Mouse (Mus musculus): ENCODE data around the gene Rasgrf1.

Rasgrf1 gene

DNA sequence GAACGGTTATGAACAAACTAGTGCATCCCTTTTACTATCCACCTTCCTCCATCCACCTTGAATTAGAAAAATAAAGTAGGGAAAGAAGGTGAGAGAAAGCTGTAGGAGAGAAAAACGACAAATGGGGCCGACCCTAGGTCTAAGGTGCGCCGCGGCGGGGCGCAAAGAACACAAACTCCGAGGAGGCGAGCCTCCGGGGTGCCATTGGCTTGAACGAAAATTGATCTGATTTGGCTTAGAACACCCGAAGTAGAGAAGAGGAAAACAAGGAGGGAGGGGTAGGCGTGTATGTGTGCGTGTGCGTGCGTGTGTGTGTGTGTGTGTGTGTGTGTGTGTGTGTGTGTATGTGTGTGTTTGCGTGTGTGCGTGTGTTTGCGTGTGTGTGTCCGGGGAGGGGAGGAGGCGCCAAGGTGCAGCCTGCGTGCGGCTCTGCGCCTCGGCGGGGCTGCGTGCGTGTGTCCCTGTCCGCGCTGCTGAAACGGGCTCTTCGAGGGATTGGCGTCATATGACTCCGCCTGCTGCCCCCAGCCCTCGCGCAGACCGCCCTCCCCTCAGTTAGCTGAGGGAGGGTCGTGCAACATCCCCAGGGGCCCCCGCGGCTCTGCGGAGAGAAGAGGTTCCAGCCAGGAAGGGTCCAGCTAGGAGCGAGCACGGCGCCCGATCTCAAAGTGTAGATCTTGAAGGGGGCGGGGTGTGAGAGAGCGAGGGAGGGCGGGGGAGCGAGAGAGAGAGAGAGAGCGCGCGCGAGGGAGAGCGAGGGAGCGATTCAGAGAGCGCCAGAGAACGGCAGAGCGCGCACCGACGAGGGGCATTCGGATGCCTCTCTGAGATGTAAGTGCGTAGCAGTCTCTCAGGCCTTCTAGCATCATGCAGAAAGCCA lies at the start of gene Rasgrf1:
Gene Rasgrf1 (plus strand): TSS at position 778 of the 880 bp plus-strand sequence.
- DNase-seq, result peak; percentile 83 to 84

DNA sequence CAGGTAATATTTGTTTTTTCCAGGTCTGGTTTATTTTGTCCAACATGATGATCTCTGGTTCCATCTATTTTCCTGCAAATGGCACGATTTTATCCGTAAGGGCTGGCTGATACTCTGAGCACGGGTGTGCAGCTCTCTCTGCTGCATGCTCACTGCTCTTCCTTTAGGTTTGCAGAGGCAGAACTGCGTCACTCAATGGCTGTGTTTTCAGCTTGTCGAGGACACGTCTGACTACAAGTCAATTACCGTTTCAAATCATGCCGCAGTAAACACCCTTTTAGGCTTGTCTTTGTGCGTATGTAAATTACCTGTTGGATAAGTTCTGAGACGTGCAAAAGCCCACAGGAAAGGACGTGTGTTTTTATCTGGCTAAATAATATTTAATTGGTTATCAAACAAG lies 49.6 kb upstream of the Rasgrf1 start:
- no peak for DNase-seq

DNA sequence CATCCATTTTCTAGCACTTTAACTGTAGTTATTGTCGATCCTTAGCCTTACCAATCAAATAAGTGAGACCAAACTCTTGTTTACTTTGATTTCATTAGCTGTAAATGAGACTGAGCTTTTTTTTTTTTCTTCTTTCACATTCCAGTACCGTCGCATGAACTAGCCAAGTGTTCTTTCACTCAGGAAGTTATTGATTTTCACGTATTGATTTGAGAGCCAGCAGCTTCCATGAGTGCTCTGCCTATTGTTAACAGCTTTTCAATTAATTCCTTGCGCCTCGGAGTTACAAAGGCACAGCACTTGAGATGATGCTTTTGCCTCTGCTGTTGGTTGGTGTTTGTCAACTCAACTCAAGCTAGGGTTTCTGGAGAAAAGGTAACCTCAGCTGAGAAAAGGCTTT lies 49.1 kb upstream of the Rasgrf1 start:
- no peak for DNase-seq

DNA sequence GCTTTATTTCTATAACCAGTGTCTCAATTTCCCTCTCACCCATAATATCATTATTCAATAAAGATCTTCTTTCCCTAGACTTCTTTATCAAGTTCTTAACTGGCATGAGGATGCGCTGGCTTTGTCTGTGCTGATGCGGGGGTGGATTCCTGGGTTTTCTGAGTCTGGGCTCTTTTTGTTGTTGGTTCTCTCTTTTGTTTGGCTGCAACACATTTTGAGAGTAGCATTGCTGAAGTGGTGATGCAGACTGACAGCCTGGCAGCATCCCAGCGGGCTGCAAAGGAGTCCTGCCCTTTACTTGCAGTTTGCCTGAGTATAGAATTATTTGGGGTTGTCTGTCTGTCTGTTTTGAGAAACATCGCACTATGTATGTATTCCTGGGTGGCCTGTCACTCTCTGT lies 42.6 kb upstream of the Rasgrf1 start:
- no peak for DNase-seq

DNA sequence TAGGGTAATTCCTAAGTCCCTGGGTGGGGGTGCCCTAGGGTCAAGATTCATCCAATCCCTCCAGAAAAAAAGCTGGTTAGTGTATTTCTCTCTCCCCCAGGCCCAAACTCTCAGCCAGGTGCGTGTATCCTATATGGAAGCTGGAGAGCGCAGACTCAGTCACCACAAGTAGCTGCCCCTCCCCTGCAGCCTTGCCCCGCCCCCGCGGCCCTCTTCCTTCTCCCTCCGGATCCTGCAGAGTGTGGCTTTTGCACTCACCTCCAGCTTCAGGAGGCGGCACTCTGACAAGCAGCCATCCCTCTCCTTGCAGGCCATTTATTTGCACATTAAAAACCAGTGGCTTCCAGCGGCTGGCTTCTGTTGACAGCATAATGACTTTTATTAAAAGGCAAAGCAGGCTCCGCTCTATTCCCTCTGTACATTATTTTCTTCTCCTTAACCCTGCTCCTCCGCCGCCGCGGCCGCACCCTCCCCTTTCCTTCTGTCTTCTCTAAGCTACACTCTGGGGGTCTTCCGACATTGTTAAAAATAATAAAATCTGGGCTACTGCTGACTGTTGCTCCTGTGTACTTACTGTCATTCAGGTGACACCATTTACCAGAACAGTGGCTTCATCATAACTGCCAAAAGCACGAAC lies 41.5 kb upstream of the Rasgrf1 start:
- DNase-seq, result peak in 1 of 2 experiments; percentile 26

DNA sequence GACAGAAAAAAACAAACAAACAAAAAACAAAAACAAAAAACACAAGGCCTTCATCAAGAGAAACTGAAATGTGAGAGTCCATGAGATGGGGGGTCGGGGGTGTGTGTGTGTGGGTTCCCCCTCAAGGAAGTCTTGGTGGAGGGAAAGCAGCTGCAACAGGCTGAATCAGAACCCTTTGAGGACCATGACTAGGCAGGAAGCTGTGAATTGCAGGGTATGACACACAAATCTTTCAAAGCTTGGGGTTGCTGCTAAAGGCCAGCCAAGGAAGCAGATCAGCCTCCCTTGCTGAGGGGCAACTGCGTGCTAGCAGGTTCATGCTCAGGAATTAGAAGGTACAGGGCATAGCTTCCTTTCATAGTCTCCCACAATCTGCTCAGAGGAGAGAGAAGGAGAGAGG lies 40.1 kb upstream of the Rasgrf1 start:
- DNase-seq, result no peak

DNA sequence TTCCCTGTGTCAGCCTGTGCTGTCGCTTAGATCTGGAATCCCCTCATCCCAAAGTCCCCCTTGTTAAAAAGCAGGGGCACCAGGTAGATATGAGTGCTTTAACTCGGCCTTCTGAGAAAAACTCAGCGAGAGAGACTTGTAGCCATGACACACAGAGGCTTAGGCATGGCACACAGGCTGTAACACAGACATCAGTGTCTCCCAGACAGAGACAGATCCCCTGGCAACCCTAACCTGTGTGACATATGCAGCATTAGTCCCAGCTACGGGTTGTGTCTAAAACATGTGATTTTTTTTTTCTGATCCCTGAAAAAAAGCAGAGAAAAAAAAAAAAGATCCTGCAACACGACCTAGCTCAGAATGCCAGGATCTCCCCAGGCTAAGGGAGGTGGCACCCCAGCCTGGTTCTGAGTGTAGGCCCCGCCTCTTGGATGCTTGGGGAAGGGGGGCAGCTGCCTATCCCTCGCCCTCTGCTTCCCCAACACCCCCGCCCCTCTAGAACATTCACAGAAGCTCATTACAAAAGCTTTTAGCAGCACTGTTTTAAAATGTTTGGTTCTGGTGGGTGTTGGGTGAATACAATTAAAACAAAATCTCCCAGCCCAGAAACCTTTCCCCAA lies 39.1 kb upstream of the Rasgrf1 start:
- no peak for DNase-seq

DNA sequence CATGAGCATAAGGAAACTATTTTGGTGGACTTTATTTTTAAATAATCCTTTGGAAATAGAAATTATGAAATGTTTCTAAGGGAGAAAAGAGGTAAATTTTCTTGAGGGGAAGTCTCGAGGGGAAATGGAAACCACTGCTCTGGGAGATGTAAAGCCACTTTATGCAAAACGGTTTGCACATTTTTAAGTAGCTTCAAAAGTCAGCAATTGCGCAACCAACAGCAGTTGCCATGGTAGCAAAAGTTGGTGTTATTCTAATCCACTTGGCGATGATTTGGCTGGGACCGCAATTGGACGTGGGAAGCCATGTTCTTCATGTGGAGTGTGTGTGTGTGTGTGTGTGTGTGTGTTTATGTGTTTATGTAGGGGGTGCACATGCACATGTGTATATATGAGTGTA lies 37.6 kb upstream of the Rasgrf1 start:
- DNase-seq, result no peak

DNA sequence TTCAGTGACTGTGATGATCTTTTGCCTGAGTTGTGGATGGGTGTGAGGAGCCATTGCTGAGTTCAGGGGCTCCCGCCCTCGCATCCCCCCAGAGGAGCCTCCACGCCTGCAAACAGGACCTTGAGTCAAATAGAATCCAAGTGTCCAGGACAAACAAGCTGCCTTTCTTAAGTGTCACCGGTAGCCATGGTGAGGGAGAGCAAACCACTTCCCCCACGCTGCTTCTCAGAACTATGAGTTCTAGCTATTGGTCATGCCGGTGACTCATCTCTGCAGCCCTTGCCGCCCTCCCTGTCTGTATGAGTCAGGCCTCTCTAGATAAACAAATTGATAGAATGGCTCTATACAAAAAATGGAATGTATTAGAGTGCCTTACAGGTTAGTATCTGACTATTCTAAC lies 35.3 kb upstream of the Rasgrf1 start:
- no peak for DNase-seq

DNA sequence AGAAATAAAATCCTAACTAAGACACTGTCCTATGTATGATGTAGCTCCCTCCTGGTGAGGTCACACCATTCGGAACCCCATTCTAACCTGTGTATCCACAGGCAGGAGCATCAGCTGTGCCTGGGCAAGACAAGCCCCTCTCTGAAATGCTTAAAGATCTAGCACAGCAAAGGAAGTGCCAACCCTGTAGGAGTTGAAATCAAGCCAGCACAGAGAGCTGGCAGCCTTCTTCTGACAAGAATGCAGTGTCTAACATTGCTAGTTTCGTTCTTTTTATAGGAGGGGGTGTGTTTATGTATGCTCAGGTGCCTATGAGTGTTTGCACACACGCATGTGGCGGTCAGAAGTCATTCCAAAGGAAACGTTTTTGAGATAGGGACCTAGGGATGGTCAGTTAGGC lies 34.2 kb upstream of the Rasgrf1 start:
- DNase-seq, result peak; percentile 80 to 84

DNA sequence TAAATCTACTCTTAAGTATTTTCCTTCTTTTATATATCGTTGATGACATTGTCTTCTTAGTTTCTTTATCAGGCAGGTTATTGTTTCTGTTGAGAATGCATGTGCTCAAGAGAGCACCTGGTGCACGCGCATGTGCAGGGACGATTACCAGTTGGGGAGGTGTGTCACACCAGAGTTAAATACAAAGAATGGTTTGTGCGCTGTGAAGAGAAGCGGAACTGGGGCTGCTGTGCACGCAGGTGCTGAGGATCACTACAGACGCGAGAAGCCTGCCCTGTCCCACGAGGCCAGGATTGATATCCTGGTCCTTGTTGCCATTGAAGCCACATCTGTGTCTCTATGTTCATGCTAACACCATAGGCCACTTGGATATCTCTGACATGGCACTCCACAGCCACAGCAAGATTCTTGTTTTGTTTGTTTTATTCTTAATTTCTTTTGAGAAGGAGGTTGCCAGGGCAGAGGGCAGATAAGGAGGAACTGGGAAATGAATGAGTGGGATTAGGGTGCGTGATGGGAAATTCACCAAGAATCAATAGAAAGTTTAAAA lies 31.2 kb upstream of the Rasgrf1 start:
- no peak for DNase-seq

DNA sequence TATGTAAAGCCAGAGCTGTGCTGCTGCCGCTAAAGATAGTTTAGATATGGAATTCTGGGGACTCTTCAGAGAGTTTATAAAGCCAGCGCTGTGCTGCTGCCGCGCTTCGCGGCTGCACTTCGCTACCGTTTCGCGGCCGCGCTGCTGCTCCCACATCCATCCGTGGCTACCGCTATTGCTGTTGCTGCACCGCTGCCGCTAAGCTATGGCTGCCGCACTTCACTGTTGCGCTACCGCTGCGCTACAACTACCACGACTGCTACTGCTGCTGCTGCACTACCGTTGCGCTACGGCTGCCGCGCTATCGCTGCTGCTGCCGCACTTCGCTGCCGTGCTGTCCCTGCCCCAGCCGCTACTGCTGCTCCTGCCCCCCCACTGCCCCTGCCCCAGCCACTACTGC lies 30.1 kb upstream of the Rasgrf1 start:
- peak; percentile 27 to 43 for DNase-seq

DNA sequence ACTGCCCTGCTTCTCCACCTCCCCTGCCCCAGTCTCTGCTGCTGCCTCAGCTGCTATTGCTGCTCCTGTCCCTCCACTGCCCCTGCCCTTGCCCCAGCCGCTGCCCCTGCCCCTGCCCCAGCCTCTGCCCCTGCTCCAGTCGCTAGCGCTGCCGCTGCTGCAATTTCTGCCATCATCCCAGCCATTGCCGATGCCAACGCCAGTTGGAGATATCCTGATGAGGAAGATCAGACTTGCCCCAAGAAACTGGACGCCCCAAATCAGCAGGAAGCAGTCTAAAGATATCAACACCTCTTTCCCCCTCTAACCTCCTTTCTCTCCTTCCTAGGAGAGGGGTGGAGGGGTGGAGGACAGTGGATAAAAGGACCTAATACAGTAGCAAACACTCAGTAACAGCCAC lies 28.2 kb upstream of the Rasgrf1 start:
- DNase-seq, result no peak

DNA sequence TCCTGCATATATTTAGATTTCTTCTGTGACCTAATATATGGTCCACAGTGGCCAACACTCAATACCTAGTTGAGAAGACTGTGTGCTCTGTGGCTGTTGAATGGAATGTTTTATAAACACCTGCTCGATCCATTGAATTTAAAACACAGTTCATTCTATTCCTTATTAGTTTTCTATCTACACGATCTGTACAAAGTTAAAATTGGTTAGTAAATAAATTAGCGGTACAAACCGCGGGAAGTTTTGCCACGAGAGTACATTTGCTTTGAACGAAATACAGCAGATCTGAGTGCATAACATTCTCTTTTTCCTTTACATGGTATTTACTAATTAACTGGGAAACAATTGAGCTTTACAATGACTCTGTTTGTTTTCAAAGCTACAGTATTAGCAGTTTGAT lies 27.1 kb upstream of the Rasgrf1 start:
- DNase-seq, result no peak

DNA sequence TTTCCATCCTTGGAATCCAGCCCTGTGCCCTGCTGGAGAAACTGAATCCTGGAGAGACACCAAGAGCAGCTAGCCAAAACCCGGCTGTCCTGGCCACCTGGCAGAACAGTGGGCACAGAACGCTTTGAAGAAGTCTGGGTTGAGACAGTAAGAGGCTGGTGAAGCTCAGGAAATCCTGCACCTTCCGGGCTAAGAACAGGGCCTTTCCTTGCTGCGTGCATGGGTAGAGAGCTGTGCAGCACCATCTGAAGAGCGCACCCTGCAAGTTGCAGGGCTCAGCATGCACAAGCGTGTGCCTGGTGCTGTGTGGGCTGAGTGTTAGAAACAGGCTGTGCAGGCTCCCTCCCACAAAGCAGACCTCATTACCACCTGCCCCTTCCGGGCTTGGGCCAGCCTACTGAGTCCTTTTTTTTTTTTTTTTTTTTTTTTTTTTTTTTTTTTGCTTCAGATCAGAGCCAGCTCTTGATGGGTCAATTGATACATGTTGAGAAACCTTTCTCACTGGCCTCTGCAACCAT lies 23.9 kb upstream of the Rasgrf1 start:
- DNase-seq, result peak; percentile 90 to 93

DNA sequence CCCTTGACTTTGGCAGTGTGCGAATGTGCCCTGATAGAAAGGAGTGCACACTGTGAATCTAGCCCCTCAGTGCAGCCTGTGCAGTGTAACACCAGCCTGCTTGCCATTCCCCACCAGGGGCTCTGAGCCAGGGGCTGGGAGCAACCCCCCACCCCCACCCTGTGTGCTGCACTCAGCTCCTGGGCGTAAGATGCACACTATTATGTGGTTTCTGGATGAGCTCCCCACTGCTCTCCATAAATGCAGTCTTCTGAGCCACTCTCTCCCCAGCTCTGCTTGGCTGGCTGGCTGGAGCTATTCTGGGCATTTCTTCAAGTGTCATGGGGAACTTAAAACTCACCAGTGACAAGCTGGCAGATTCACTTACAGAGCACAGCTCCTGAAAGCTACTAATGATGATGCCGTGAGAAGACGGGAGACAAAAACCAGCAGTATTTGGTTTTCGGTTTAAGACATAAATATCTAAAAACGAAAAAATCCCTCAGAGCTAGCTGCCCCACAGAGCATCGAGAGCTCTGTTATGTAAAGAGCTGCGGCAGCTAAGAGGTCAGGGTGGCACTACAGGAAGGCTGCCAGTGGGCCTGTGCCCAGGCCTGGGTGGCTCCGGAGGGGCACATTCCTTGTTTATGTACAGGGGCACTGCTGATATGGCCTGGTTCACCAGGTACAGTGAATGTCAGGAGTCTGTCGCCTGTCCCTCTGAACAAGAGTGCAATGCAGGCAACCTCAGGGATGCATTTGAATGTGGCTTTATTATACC lies 18.0 kb upstream of the Rasgrf1 start:
- DNase-seq, result peak; percentile 61 to 67

DNA sequence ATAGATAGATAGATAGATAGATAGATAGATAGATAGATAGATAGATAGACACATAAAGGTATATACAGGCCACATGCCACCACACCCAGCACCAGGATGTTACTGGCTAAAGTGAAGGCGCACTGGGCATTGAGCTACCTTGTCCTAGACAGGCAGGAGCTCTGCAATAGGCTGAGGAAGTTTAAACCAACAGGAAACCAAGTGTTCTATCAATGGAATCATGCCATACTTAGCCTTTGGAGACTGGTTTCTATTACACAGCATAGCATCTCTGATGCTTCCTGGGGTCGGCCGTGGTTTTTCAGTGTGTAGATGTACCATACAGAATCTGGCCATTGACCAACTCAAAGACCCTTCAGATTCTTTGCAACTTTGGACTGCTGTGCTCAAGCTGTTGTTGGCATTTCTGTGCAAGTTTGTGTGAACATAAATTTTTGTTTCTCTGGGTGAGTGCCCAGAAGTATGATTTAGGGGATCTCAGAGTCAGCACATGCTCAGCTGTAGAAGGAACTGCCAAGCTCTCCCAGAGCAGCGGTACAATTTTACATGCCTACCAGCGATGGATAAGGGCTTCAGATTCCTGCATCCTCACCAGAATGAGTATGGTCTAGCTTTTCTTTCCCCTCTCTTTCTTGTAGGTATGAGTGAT lies 17.0 kb upstream of the Rasgrf1 start:
- DNase-seq, result no peak

DNA sequence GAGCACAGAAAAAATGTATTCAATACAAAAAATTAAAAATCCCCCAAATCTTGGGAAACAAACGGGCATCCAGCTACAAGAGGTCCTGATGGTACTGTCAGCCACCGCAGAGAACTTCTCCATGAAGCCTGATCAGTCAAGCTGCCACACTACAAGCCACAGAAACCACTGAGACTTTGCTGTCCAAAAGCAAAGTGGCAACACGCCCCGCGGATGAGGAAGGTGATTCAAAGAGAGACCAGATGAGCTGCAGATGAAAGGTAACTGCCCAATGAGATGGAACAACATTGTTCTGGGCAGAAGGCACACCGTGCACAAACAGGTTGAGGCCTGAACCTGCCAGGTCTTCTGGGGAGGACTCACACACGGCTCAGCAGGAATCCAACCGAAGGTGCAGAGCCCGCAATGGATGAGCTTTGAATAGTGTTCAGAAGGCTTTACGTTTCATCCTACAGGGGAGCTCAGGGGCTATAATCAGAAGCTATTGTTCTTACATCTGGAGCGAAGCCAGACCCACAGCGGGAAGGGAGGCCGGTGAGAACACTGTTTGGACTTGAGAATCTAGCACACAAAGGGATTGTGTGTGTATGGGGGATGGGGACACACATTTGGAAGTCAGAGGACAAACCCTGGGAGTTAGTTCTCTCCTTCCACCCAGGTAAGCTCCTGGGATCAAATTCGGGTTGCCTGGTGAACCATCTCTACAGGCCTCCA lies 9.4 kb upstream of the Rasgrf1 start:
- DNase-seq, result no peak

DNA sequence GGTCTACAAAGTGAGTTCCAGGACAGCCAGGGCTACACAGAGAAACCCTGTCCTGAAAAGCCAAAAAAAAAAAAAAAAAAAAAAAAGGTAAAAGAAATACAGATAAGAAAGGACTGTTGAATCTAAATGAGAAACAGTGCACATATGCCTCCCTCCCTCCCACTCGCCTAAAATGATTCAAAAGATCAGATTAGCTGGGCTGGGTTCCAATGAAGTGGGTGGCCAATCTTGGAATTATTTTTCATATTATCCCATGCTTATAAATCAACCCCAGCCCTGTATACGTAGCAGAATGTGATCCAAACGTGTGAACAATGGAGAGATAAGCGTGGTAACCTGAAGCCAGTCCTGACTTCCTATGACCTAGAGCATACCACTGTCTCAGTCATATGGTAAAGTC lies 8.5 kb upstream of the Rasgrf1 start:
- no peak for DNase-seq

DNA sequence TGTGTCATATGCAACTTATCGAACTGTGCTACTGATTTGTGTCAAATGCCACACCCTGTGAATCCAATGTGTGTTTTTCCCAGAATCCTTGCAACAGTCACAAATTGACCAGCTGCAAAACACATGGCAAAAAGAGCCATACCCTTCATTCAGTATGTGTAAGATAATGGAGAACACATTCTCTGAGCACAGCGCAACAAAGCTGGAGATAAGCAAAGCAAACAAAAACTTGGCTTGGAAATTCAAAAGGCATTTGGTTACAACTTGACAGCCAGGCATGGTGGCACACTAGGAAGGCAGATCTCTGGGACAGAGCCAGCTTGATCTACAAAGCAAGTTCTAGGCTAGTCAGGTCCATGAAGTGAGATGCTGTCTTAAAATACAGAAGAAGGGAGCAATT lies 6.9 kb upstream of the Rasgrf1 start:
- DNase-seq, result no peak

DNA sequence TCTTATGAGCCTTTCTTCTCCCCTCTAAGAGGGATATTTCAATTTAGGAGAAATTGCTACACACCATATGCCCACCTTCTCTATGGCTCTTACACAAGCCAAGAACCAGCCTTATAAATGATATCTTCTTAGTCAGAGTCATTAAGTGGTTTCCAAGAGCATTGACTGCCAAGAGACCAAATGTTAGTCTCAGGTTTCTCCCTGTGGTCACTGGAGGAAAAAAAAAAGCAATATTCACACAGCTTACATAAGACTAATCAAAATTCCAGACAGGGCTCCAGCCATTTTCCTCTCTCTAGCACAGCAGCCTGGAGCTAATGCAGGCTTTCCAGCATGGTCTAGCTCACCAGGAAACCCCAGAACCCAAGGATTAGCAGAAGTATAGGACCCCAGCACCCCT lies 3.1 kb upstream of the Rasgrf1 start:
- DNase-seq, result no peak
